Mouse (Mus musculus): ENCODE results near the gene Rdh11.

Rdh11 gene

DNA sequence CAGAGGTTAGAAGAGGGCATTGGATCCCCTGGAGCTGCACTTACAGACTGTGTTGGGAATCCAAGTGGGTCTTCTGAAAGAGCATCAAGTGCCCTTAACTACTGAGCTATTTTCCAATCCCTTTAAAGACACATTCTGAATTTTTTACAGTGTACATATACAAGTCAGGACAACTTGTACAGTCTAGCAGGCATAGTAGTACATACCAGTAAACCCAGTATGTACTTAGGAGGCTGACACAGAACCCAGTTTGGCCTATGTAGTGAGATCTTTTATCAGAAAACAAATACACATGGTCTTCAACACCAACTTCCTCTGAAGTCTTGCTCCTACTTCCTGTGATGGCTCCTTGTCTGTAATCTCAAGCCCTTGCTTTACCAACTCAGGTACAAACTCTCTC is 53.1 kb downstream of the Rdh11 start:
- no peak for DNase-seq

- no peak for DNase-seq
Measured at GRCm38 (mm10) chr12:79136949-79137348, 55.1 kb downstream of the Rdh11 start.

- DNase-seq: no peak
Measured at GRCm38 (mm10) chr12:79135105-79135504, 57.0 kb downstream of the Rdh11 start.

DNA sequence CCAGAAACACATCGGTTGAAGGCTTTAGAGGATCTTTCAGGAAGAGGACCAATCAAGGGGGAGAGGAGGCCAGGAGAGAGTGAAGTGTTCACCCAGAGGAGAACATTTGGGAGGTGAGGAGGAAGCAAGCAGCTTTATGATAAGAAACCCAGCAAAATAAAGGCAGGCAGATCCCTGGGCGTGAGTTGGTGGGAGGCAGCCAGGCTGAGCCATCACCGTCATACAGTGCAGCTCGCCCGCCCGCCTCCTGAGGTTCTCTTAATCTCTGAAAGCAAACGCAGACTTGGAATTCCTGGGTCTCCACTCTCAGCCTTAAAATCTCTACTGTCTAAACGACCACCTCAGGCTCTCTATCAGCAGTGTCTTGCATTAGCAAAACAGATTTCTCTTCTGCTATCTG is 57.4 kb downstream of the Rdh11 start:
- no peak for DNase-seq

DNA sequence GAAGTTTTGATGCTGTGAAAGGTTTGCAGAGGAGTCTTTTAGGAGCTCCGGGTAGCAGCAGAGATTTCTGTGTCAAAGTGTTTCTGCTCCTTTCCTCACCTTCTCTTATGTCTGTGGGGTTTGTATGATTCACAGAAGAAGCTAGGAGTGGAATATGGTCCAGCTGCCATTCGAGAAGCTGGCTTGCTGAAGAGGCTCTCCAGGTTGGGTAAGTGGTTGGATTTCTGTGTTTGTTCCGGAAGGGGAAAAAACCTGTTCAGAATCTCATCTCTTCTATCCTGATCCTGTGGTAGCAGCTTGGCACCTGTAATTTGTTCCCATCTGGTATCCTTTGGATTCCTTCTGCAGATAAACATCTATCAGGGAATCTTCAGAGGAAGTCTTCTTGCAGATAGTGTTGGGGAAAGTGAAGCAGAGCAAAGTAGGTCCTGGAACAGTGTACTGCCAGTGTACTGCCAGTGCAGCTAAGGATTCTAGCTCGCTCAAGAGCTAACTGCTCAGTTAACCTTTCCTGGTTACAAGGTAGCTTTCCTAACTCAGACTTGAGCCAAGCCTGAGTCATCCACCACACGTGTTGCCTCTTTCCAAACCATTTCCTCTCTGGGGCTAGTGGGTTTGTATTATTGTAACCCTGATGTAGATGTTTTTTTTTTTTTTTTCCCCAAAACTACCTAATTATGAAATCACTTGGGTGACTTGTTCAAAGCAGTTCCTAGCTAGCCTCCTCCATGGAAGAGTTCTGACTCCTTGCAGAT is 60.2 kb downstream of the Rdh11 start:
- DNase-seq: no peak

GRCm38 (mm10) chr12:79131178-79131675 is 60.9 kb downstream of the Rdh11 start:
- DNase-seq: no peak

- DNase-seq: peak; percentile 77 to 82
Measured at GRCm38 (mm10) chr12:79130299-79131177, 61.6 kb downstream of the Rdh11 start, which contains the start of gene Arg2. Arg2 (plus strand) TSS chr12:79130777.

Measured in thymus, postnatal 36 days (tissue).